Mouse (Mus musculus) layer of hippocampus, adult 18-20 months (tissue): ENCODE data around the gene Noct. TPM values are rescaled to one million over a fixed set of nuclear protein-coding genes. Genes with fewer than 3 reads are reported as not detected.

Experiments
- DNase-seq, 2 experiments: peaks; one replicate each; pipeline ENCODE4 v3.0.0; 2022; ENCODE audit warnings: low spot score in 2 of 2
- microRNA-seq, 2 experiments: library from miRNA; unstranded; fragments of <30 nt; microRNA quantifications; one replicate each; pipeline ENCODE4 v1.2.0; 2021
- total RNA-seq, 2 experiments: library from RNA; stranded (reverse); gene quantifications; 2 replicates each; pipeline ENCODE4 v1.2.3; 2021

Noct gene
- total RNA-seq, 2 experiments from 2014 or later = 59.5 to 60.3 TPM

DNA sequence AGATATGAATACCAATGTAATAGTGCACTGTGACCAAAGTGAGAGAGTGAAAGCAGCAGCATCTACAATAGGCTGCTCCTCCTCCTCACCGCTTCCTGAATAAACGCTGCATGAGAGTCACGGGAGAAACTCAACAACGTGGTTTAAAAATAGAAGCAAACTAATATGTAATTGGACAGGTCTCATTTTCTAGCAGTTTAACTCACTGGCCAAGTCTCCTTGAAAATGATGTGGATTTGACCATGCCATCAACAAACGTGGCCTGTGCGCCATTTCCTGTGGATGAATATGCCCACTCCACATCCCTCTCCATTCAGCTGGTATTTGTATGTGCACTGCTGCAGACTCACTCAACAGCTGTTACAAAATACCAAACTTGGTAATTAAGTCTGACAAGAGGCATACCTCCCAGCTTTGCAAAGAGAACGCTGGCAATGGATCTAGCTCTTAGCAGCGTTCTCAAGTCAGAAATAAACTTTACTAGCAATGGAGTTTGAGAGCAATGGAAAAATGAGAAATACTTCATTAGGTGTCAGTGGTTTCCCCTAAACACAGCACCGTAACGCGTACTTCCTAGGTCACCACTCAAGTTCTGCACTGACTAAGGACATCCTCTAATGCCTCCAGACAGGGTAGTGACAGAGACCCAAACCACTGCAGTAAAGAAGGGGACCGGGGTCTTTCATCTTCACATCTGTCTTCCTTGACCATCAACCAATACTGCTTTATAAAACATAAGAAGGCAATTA lies 46.0 kb downstream of the Noct start:
- no peak for DNase-seq

DNA sequence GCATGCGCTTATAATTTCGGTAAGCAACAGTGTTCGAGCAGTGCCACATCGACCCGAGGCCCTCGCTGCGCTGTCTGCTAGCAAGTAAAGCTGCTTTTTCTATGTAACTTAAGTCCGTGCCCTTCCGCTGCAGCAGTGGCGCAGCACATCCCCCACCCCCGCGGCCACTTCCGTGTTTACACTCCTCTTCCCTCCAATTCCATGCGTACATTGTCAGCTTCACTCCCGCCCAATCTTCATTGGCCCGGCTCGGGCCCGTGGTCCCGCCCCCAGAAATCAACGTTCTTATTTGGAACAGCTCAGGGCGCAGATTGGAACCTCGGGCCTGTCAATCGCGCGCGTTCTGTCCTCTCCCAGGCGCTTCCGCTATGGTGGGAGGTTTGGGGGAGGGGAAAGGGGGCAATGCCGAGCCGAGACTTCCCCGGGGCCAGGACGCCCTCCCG lies 51.7 kb downstream of the Noct start:
- DNase-seq = peak; percentile 99

DNA sequence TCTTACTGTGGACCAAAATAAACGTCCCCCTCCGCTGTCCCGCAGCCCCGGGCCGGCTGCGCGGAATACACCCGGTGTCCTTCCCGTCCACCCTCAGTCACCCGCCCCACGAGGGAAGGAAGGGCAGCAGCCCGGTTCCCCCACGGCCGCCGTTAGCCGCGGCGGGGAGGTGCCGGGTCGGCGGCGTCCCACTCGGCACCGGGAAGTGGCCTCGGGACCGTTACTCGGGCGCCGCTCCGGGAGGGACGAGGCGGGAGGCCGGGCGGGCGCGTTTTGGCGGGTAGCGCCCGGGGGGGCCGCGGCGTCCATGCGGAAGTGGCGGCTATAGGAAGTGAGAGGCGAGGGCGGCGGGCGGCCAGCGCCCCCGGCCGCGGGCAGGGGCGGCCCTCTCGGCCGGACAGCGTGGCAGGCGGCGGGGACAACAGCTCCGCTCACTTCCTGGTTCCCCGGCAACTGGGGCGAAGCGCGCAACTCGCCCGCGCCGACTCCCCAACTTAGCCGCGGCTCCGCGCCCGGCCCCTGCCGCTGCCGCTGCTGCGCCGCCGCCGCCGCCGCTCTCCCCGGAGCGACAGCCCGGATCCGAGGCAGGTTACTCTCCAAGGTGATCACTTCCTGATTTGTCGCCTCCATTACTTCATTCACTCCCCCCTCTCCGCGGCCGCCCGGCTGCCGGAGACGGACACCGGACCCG lies 52.3 kb downstream of the Noct start:
- DNase-seq = peak in 1 of 2 experiments; percentile 54

DNA sequence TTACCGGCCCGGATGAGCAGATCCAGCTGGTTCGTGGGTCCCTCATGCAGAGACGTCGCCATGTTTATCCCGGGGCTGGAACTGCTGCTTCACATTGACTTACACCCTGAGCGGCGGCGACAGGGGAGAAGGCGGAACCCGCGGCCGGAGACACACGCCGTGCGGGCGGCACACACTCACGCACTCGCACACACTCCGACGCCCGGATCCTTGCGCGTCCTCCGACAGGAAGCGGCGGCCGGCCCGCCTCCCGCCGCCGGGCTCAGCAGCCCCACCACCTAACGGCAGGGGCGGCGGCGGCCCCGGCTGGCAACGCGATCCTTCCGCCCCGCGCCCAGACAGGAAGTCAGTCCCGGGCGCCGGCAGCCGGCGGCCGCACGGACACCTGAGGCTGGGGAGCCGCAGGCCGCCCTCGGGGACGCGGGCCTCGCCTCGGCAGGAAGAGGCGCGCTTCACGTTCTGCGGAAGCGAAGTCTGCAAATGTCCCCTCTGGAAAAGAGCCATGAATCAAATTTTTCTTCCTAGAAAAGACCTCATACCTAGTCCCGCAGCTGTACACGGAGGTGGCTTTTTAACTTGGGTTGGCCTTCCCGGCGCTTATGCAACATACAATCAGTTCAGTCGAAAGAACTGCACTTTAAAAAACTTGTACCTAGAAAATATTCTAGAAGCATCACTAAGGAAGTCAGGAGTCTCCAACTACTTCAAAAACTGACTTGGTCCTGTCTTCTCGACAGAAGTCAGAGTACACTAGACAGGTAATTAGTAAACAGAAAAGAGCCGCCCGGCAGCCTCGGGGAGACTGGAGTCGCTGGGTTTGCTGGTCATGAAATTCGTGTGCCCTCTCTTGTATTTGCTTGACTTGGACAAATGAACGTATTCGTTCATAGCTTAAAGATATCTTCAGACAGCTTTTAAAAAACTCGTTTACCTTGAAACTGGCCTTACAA lies 53.2 kb downstream of the Noct start:
- DNase-seq = peak; percentile 81 to 91

DNA sequence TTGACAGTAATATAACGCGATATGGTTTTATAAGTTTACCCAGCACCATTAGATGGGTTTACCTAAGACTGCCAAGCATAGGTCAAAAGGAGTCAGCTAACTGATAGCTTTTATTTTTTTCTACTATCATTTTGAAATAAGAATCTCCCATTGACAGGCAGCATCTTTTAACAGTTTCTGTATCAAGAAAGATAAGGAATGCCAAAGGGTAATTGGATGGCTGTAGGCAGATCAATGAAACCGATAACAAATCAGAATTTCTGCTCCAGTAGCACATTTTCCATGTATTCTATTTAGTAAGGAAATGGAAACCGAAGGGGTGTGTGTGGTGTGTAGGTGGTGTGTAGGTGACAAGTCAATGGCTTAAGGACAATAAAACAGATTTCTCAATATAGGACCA lies 54.2 kb downstream of the Noct start:
- DNase-seq = no peak

DNA sequence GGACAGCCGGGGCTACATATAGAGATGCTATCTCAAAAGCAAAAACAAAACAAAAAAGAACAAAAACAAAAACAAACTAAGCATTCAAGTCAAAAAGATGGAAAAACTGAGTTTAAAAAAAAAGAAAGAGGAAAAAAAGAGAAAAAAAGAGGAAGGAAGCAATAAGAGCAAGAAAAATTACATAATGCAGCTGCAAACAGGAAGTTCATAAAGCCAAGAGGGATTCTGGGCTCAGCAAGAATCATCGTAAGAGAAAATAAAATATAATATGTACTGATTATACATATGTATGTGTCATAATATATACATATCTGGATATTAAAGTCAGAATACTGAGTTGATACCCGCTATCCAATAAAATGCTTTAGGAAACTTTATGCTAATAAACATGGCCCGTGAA lies 57.5 kb downstream of the Noct start:
- no peak for DNase-seq

DNA sequence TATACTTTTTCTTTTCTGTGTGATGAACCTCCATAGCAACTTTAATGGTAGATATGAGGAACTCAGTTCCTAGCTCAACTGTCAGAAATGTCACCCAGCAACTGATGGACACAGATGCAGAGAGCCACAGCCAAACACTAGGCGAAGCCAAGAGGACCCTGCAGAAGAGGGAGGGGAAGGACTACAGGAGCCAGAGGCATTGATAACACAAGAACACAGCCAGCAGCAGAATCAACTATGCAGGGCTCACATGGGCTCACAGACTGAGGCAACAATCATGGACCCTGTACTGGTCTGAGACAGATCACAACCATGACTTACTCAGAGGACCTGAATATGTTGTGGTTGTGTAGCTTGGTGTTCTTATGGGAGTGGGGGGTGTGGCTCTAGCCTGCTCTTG lies 60.1 kb downstream of the Noct start:
- DNase-seq = no peak

DNA sequence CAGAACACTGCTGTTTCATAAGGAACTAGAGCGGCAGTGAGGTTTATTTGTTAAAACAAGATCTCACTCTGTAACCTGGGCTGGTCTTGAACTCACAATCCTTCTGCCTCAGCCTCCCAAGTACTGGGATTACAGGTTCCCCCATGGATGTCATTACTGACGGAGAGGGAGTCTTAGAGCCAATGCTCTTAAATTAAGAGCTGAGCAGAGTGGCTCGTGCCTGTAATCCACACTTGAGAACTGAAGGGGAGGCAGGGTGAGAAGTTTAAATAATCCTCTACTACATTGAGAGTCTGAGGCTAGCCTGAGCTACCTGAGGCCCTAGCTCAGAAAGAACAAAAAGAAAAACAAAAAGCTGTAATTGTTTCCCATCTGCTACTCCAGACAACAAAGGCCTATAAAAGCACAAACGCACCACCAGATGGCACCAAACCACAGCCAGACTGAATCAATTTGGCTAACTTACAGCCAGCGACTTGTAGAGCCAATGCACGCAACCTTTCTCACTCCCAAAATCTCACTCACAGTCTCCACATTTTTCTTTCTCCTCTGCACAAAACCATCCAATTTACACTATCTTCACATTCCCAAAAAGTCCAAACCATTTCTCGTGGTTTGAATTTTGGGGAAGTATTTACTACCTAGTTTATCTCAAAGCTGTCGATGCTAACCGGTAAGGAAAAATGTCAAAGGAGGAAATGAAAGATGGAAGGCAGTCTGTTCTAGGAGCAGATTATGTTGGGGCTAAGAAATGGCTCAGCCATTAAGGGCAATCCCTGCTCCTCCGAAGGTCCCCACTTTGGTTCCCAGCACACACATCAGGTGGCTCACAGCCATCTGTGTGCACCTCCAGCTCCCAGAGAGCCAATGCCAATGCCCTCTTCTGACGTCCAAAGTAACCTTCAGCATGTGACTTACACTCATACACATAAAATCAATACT lies 64.9 kb downstream of the Noct start:
- peak; percentile 75 to 96 for DNase-seq

DNA sequence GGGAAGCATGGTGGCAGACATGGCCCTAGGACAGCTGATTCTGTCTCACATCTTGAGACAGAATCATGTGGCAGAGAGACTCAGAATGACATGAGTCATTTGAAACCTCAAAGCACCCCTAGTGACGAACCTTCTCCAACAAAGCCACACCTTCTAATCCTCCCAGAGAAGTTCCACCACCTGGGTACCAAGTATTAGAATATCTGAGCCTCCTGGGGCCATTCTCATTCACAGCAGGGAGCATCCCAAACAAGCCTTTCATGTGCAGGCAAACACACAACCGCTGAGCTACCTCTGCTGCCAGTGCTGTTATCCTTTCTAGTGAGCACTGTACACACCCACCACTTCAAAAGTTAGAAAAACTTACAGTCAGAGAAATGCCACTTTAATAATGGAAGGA lies 70.0 kb downstream of the Noct start:
- DNase-seq = no peak

DNA sequence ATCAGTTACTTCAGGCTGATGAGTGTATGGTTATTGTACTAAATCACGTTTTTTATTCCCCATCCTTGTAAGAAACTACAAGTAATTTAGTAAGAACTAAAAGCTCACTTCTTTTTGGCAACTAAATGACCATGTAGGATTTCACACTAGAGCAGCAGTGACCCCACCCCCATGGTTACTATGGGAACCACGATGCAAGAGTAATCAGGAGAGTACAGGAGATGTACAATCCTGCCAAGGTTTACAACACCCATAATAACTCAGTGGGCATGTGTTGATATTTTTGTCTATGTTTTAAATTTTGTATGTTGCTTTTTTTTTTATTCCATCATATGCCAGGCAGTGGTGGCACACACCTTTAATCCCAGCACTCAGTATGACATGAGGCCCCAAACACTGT lies 71.0 kb downstream of the Noct start:
- DNase-seq = peak in 1 of 2 experiments; percentile 16

DNA sequence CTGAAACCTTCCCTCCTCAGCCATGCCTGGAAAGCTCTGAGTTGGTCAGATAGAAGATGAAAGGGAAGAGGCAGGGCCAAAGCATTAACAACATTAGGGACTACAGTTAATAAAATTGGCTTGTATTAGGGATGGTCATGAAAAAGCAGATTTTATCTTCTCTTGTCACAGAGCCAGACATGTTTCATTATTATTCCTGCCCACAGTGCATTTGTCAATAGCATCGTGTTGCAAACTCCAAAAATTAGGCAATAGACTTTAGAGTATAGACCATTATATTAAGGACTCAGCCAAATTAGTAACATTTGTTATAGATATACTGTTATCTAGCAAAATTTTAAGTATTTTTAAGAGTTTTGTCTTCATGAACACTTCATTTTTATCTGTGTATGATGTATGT lies 72.5 kb downstream of the Noct start:
- DNase-seq = no peak

Small RNA genes lying within 50 kb of the gene (microRNA-seq; reads per million reads assigned to microRNA genes)
- gene Gm24282 = 0 reads per million in 2 experiments

Other genes starting within 250 kb of the Noct start
- gene Elf2, start 116.2 kb downstream of the Noct start, total RNA-seq = 10 to 100 TPM; 66.7 to 67.4 TPM
- gene Mgarp, start 172.3 kb downstream of the Noct start, total RNA-seq = not detected
- 100 to 1,000 TPM; 288 to 339 TPM for gene Ndufc1, start 184.5 kb downstream of the Noct start, total RNA-seq
- 10 to 100 TPM; 50.9 to 60.0 TPM for gene Naa15, start 190.7 kb downstream of the Noct start, total RNA-seq